Mouse (Mus musculus) MEL (cell line): ENCODE data around the gene Smap1. TPM values are rescaled to one million over a fixed set of nuclear protein-coding genes. Genes with fewer than 3 reads are reported as not detected.

Source experiments
- DNase-seq: peaks from one replicate; pipeline ENCODE4 v3.0.0; 2011; ENCODE audit warnings: low read depth, low spot score
- H3K27ac ChIP-seq: 2 replicates; pipeline ENCODE4 v1.5.1; 2012; ENCODE audit warnings: low read depth, mild to moderate bottlenecking, control low read depth, low read length, moderate library complexity; ENCODE audit not compliant: control insufficient read depth
- H3K27me3 ChIP-seq, 2 experiments: fragments of 150-350 bp in 1 of 2; sonication (generic) in 1 of 2; 2 replicates each; pipeline ENCODE4 v1.6.1; 2012; ENCODE audit warnings: low read length in 2 of 2, mild to moderate bottlenecking in 2 of 2, improper control_type of control experiment in 1 of 2, moderate library complexity in 1 of 2; ENCODE audit not compliant: insufficient read depth in 2 of 2, control insufficient read depth in 1 of 2
- H3K36me3 ChIP-seq, 2 experiments: 2 replicates each; pipeline ENCODE4 v1.6.1; 2012 to 2014; ENCODE audit warnings: low read length in 2 of 2, improper control_type of control experiment in 1 of 2, inconsistent platforms in 1 of 2, mild to moderate bottlenecking in 1 of 2; ENCODE audit not compliant: insufficient read depth in 2 of 2, control insufficient read depth in 1 of 2
- H3K4me1 ChIP-seq, 2 experiments: fragments of 150-350 bp in 1 of 2; sonication (generic) in 1 of 2; 2 replicates each; pipeline ENCODE4 v1.6.1; 2012; ENCODE audit warnings: low read length in 2 of 2, improper control_type of control experiment in 1 of 2, mild to moderate bottlenecking in 1 of 2; ENCODE audit not compliant: insufficient read depth in 2 of 2, control insufficient read depth in 1 of 2
- H3K4me3 ChIP-seq, 2 experiments: fragments of 150-350 bp in 1 of 2; sonication (generic) in 1 of 2; 2 replicates each; pipeline ENCODE4 v1.5.1; 2012; ENCODE audit warnings: low read depth in 2 of 2, low read length in 2 of 2, mild to moderate bottlenecking in 2 of 2, moderate library complexity in 2 of 2, control low read depth in 1 of 2, improper control_type of control experiment in 1 of 2; ENCODE audit not compliant: control insufficient read depth in 1 of 2, insufficient read depth in 1 of 2
- H3K79me2 ChIP-seq: 2 replicates; pipeline ENCODE4 v1.6.1; 2012; ENCODE audit warnings: mild to moderate bottlenecking, low read length, moderate library complexity; ENCODE audit not compliant: control insufficient read depth, poor library complexity, insufficient read depth
- H3K9ac ChIP-seq: 2 replicates; pipeline ENCODE4 v1.6.1; 2012; ENCODE audit warnings: low read depth, mild to moderate bottlenecking, control low read depth, low read length, moderate library complexity; ENCODE audit not compliant: control insufficient read depth, poor library complexity, severe bottlenecking
- H3K9me3 ChIP-seq: fragments of 150-350 bp; sonication (generic); replicated peaks from 2 replicates; pipeline ENCODE4 v1.6.1; 2012; ENCODE audit warnings: mild to moderate bottlenecking, low read length, improper control_type of control experiment, moderate library complexity; ENCODE audit not compliant: insufficient read depth
- CHD2 ChIP-seq: IDR thresholded peaks from 2 replicates; pipeline ENCODE4 v1.6.1; 2011; ENCODE audit warnings: low read length, improper control_type of control experiment
- CTCF ChIP-seq, 3 experiments: IDR thresholded peaks in 2 of 3; conservative IDR thresholded peaks in 1 of 3; 2 replicates each; pipeline ENCODE4 v1.5.1; 2011 to 2012; ENCODE audit warnings: low read length in 3 of 3, low read depth in 2 of 3, mild to moderate bottlenecking in 2 of 3, improper control_type of control experiment in 1 of 3, inconsistent platforms in 1 of 3, mixed read lengths in 1 of 3, moderate library complexity in 1 of 3; ENCODE audit not compliant: control insufficient read depth in 1 of 3, insufficient read depth in 1 of 3, poor library complexity in 1 of 3, severe bottlenecking in 1 of 3
- E2F4 ChIP-seq: IDR thresholded peaks from 2 replicates; pipeline ENCODE4 v1.6.1; 2011; ENCODE audit warnings: low read depth, low read length, improper control_type of control experiment, borderline replicate concordance
- ELF1 ChIP-seq: IDR thresholded peaks from 2 replicates; pipeline ENCODE4 v1.6.1; 2014; ENCODE audit warnings: low read depth, mild to moderate bottlenecking, inconsistent platforms, low read length, improper control_type of control experiment, moderate library complexity
- EP300 ChIP-seq, 2 experiments: IDR thresholded peaks; 2 replicates each; pipeline ENCODE4 v1.6.1; 2011; ENCODE audit warnings: improper control_type of control experiment in 2 of 2, low read length in 2 of 2, low read depth in 1 of 2, mild to moderate bottlenecking in 1 of 2
- GABPA ChIP-seq: IDR thresholded peaks from 2 replicates; pipeline ENCODE4 v1.6.1; 2012; ENCODE audit warnings: low read depth, mild to moderate bottlenecking, inconsistent platforms, low read length, improper control_type of control experiment, moderate library complexity
- HCFC1 ChIP-seq: IDR thresholded peaks from 2 replicates; pipeline ENCODE4 v1.6.1; 2012; ENCODE audit warnings: low read depth, mild to moderate bottlenecking, inconsistent platforms, low read length, improper control_type of control experiment, moderate library complexity
- JUND ChIP-seq: IDR thresholded peaks from 2 replicates; pipeline ENCODE4 v1.6.1; 2011; ENCODE audit warnings: low read depth, mild to moderate bottlenecking, improper control_type of control experiment, low read length
- KAT2A ChIP-seq: conservative IDR thresholded peaks from 2 replicates; pipeline ENCODE4 v1.6.1; 2012; ENCODE audit warnings: low read depth, low read length, improper control_type of control experiment, inconsistent platforms
- MAX ChIP-seq: IDR thresholded peaks from 2 replicates; pipeline ENCODE4 v1.6.1; 2011; ENCODE audit warnings: low read length, improper control_type of control experiment
- MAZ ChIP-seq: IDR thresholded peaks from 2 replicates; pipeline ENCODE4 v1.6.1; 2012; ENCODE audit warnings: low read depth, mild to moderate bottlenecking, inconsistent platforms, low read length, improper control_type of control experiment
- MEF2A ChIP-seq: IDR thresholded peaks from 2 replicates; pipeline ENCODE4 v1.6.1; 2014; ENCODE audit warnings: low read depth, mild to moderate bottlenecking, inconsistent platforms, low read length, improper control_type of control experiment; ENCODE audit not compliant: poor library complexity, insufficient replicate concordance, severe bottlenecking; ENCODE audit errors: extremely low read depth
- MXI1 ChIP-seq: IDR thresholded peaks from 2 replicates; pipeline ENCODE4 v1.6.1; 2011; ENCODE audit warnings: mild to moderate bottlenecking, low read depth, low read length, improper control_type of control experiment
- MYB ChIP-seq: IDR thresholded peaks from 2 replicates; pipeline ENCODE4 v1.6.1; 2011; ENCODE audit warnings: mild to moderate bottlenecking, low read depth, low read length, improper control_type of control experiment
- MYC ChIP-seq: IDR thresholded peaks from 2 replicates; pipeline ENCODE4 v1.6.1; 2011; ENCODE audit warnings: low read depth, mild to moderate bottlenecking, low read length, improper control_type of control experiment, moderate library complexity
- NELFE ChIP-seq: IDR thresholded peaks from 2 replicates; pipeline ENCODE4 v1.6.1; 2011; ENCODE audit warnings: low read depth, low read length, improper control_type of control experiment
- NRF1 ChIP-seq: IDR thresholded peaks from 2 replicates; pipeline ENCODE4 v1.6.1; 2014; ENCODE audit warnings: low read depth, mild to moderate bottlenecking, inconsistent platforms, low read length, improper control_type of control experiment, moderate library complexity; ENCODE audit not compliant: poor library complexity, insufficient read depth, severe bottlenecking
- POLR2AphosphoS2 ChIP-seq: IDR thresholded peaks from 2 replicates; pipeline ENCODE4 v1.6.1; 2011; ENCODE audit warnings: low read length, improper control_type of control experiment
- RCOR1 ChIP-seq: IDR thresholded peaks from 2 replicates; pipeline ENCODE4 v1.6.1; 2012; ENCODE audit warnings: low read depth, mild to moderate bottlenecking, inconsistent platforms, low read length, improper control_type of control experiment
- SIN3A ChIP-seq: IDR thresholded peaks from 2 replicates; pipeline ENCODE4 v1.6.1; 2012; ENCODE audit warnings: low read length, improper control_type of control experiment, inconsistent platforms
- SMC3 ChIP-seq: IDR thresholded peaks from 2 replicates; pipeline ENCODE4 v1.6.1; 2011; ENCODE audit warnings: low read depth, low read length, improper control_type of control experiment
- TAL1 ChIP-seq: IDR thresholded peaks from 2 replicates; pipeline ENCODE4 v1.6.1; 2012; ENCODE audit warnings: mild to moderate bottlenecking, inconsistent platforms, low read length, moderate library complexity, mixed read lengths
- TBP ChIP-seq: IDR thresholded peaks from 2 replicates; pipeline ENCODE4 v1.8.0; 2011; ENCODE audit warnings: low read depth, low read length, improper control_type of control experiment
- USF1 ChIP-seq: IDR thresholded peaks from 2 replicates; pipeline ENCODE4 v1.6.1; 2014; ENCODE audit warnings: low read depth, mild to moderate bottlenecking, inconsistent platforms, low read length, improper control_type of control experiment, moderate library complexity
- USF2 ChIP-seq, 2 experiments: IDR thresholded peaks; 2 replicates each; pipeline ENCODE4 v1.6.1; 2011 to 2012; ENCODE audit warnings: improper control_type of control experiment in 2 of 2, low read length in 2 of 2, borderline replicate concordance in 1 of 2, inconsistent platforms in 1 of 2, low read depth in 1 of 2, mild to moderate bottlenecking in 1 of 2; ENCODE audit not compliant: insufficient read depth in 1 of 2
- ZC3H11A ChIP-seq: IDR thresholded peaks from 2 replicates; pipeline ENCODE4 v1.6.1; 2012; ENCODE audit warnings: low read depth, mild to moderate bottlenecking, inconsistent platforms, low read length, improper control_type of control experiment
- ZKSCAN1 ChIP-seq: IDR thresholded peaks from 2 replicates; pipeline ENCODE4 v1.6.1; 2012; ENCODE audit warnings: low read depth, mild to moderate bottlenecking, inconsistent platforms, low read length, improper control_type of control experiment, moderate library complexity
- ZNF384 ChIP-seq: IDR thresholded peaks from 2 replicates; pipeline ENCODE4 v1.6.1; 2012; ENCODE audit warnings: low read depth, mild to moderate bottlenecking, inconsistent platforms, low read length, improper control_type of control experiment
- polyA plus RNA-seq, 2 experiments: library from polyadenylated mRNA; stranded (reverse) in 1 of 2; unstranded in 1 of 2; fragments of >175 nt in 1 of 2; fragments of >200 nt in 1 of 2; gene quantifications; 2 replicates each; pipeline versions ENCODE4 v1.2.1 to v1.2.4; 2012; ENCODE audit warnings: low replicate concordance in 2 of 2, low read depth in 1 of 2; ENCODE audit not compliant: insufficient read length in 2 of 2, insufficient read depth in 1 of 2, missing spikeins in 1 of 2
- total RNA-seq: library from RNA; depleted of rRNA; stranded (reverse); fragments of 300-350 nt; gene quantifications from 2 replicates; pipeline ENCODE4 v1.2.3, GENCODE M21; 2012

Smap1 gene
- total and polyA plus RNA-seq, 3 experiments = 27.2 to 128 (median 86.4) TPM

DNA sequence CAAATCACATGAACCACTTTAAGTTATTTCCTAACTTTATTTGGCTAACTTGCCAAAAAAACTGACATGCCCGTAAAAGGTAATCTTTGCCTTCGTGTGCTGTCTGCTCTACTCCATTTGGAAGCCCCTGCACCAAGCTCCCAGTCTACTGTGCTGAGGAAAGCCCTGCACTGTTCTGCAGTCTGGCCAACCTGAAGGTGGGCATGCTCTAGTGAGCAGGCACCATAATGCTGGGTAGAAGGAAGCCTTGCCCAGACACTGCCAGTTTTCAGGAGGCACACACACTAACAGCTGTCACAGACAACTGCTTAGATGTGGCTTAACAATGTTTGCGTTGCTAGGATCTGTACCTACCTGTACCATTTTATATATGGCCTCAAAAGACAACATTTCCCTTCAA, 66.5 kb downstream of the Smap1 start:
- no peak for DNase-seq
- TF ChIP-seq CHD2 = no peak
- no peak for TF ChIP-seq MAX
- no peak for TF ChIP-seq HCFC1
- no peak for TF ChIP-seq NRF1
- TF ChIP-seq EP300 (IDR thresholded peaks at IDR 0.05; ENCODE audit: low read depth in 1 of 2, low read length in 2 of 2) = no peak
- TF ChIP-seq E2F4 = no peak
- no peak for TF ChIP-seq SIN3A
- TF ChIP-seq RCOR1 = no peak
- no peak for TF ChIP-seq GABPA
- no peak for TF ChIP-seq JUND
- no peak for TF ChIP-seq MYB
- TF ChIP-seq TAL1 = no peak
- no peak for TF ChIP-seq NELFE
- no peak for TF ChIP-seq ZC3H11A
- TF ChIP-seq MYC = no peak
- no peak for TF ChIP-seq CTCF (IDR thresholded peaks at IDR 0.05 in 2 of 3, conservative IDR thresholded peaks at IDR 0.05 in 1 of 3; ENCODE audit: control insufficient read depth in 1 of 3, insufficient read depth in 1 of 3, low read depth in 2 of 3, low read length in 3 of 3, poor library complexity in 1 of 3, severe bottlenecking in 1 of 3)
- no peak for TF ChIP-seq KAT2A
- Histone ChIP-seq H3K79me2 (no peaks in the 10 kb centered on the region), H3K36me3 (peaks cover 0 to 18% of the 10 kb centered on the region in 2 experiments; a peak in 2 of 4 replicates), H3K27me3 (no peaks in the 10 kb centered on the region), H3K4me3 (no peak overlapping the region), H3K9me3 (no peaks in the 10 kb centered on the region), H3K27ac (no peak overlapping the region), H3K9ac (no peak overlapping the region), H3K4me1 (no peaks in the 10 kb centered on the region)

DNA sequence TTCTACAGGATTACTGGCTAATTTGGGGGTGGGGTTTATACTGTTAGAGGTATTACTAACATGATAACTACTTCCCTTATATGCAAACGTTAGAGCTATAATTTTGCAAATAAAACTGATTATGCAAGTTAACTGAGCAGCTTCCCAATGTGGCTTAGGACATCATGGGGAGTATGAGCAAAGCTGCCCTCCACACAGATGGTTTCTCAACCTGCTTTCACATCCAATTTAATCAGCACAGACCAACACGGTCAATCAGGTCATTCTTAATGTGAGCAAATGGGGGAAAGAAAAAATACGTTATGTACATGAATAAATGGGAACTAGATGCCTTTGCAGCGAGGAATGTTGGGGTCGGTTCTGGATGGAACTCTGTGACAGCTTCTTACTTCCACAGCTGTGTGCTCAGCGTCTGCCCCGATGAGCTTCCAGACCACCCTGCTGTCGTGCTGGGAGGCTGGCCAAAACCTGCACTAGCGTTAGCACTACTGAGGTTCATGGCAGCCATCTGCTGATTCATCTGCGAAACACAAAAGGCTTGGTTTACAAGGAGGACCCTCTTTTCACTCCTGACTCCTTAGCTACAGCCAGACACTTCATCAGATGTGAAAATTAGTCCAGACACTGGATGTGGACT, 76.0 kb downstream of the Smap1 start:
- Histone ChIP-seq H3K79me2 (no peaks in the 10 kb centered on the region; the same call in 1 of the 2 replicates), H3K9me3 (no peaks in the 10 kb centered on the region), H3K4me1 (no peaks in the 10 kb centered on the region), H3K27ac (no peak overlapping the region), H3K36me3 (peaks cover 0 to 11% of the 10 kb centered on the region in 2 experiments; a peak in 2 of 4 replicates), H3K27me3 (no peaks in the 10 kb centered on the region), H3K9ac (no peak overlapping the region), H3K4me3 (no peak overlapping the region)
- DNase-seq = no peak
- TF ChIP-seq SMC3 (no peak), USF2 (IDR thresholded peaks at IDR 0.05; ENCODE audit: borderline replicate concordance in 1 of 2, insufficient read depth in 1 of 2, low read depth in 1 of 2, low read length in 2 of 2) (no peak), ZKSCAN1 (no peak), ELF1 (no peak), ZNF384 (no peak), MAZ (no peak), USF1 (no peak), TBP (no peak), TAL1 (no peak), POLR2AphosphoS2 (no peak), MXI1 (no peak), MEF2A (no peak), CTCF (IDR thresholded peaks at IDR 0.05 in 2 of 3, conservative IDR thresholded peaks at IDR 0.05 in 1 of 3; ENCODE audit: control insufficient read depth in 1 of 3, insufficient read depth in 1 of 3, low read depth in 2 of 3, low read length in 3 of 3, poor library complexity in 1 of 3, severe bottlenecking in 1 of 3) (no peak), NRF1 (no peak), GABPA (no peak)
